Mouse (Mus musculus) stomach, embryonic 14.5 days (tissue): ENCODE data around the gene Uqcr11. TPM values are rescaled to one million over a fixed set of nuclear protein-coding genes. Genes with fewer than 3 reads are reported as not detected.

Experiments used
- ATAC-seq: fragments of 200-750 bp; cut with Nextera tagmentation; 2 replicates; pipeline ENCODE4 v1.8.0; 2017; ENCODE audit warnings: low read depth, moderate TSS enrichment; ENCODE audit not compliant: insufficient number of reproducible peaks, insufficient read depth, low FRiP score
- H3K27ac ChIP-seq: fragments of 300-500 bp; sonication (generic); 2 replicates; pipeline ENCODE4 v1.5.1; 2014; ENCODE audit warnings: mild to moderate bottlenecking, low read length, moderate library complexity, mixed read lengths
- H3K27me3 ChIP-seq: fragments of 300-500 bp; sonication (generic); 2 replicates; pipeline ENCODE4 v1.6.1; 2014; ENCODE audit warnings: low read length, control low read depth, mixed read lengths; ENCODE audit not compliant: control insufficient read depth, insufficient read depth
- H3K36me3 ChIP-seq: fragments of 300-500 bp; sonication (generic); 2 replicates; pipeline ENCODE4 v1.6.1; 2014; ENCODE audit warnings: mild to moderate bottlenecking, control low read depth, low read length, moderate library complexity, mixed read lengths; ENCODE audit not compliant: control insufficient read depth, insufficient read depth
- H3K4me1 ChIP-seq: fragments of 300-500 bp; sonication (generic); 2 replicates; pipeline ENCODE4 v1.6.1; 2014; ENCODE audit warnings: low read length, control low read depth, mixed read lengths; ENCODE audit not compliant: control insufficient read depth, insufficient read depth
- H3K4me2 ChIP-seq: fragments of 300-500 bp; sonication (generic); replicated peaks from 2 replicates; pipeline ENCODE4 v1.6.1; 2014; ENCODE audit warnings: low read depth, low read length, control low read depth
- H3K4me3 ChIP-seq: fragments of 300-500 bp; sonication (generic); 2 replicates; pipeline ENCODE4 v1.5.1; 2014; ENCODE audit warnings: low read depth, low read length, control low read depth
- H3K9ac ChIP-seq: fragments of 300-500 bp; sonication (generic); replicated peaks from 2 replicates; pipeline ENCODE4 v1.6.1; 2014; ENCODE audit warnings: low read depth, mild to moderate bottlenecking, control low read depth, low read length, moderate library complexity, mixed read lengths
- H3K9me3 ChIP-seq: fragments of 300-500 bp; sonication (generic); 2 replicates; pipeline ENCODE4 v1.6.1; 2016; ENCODE audit warnings: low read depth, low read length, control low read depth; ENCODE audit not compliant: control insufficient read depth
- WGBS: fragments of 180-500 bp; shearing (Covaris S2); extraction: QIAGEN DNeasy Blood & Tissue Kit; methylation state at CpG from one replicate; pipeline ENCODE4 v1.1.7; 2014; 5-methylcytosine and 5-hydroxymethylcytosine counted together
- polyA plus RNA-seq: library from polyadenylated mRNA; unstranded; fragments of >200 nt; fragmentation: Nextera tagmentation; extraction: Ambion mirVana; gene quantifications from 2 replicates; pipeline ENCODE4 v1.2.1, GENCODE M21; 2014

The Uqcr11 gene
- polyA plus RNA-seq, 1 experiment from 2014 or later = 784 TPM

DNA sequence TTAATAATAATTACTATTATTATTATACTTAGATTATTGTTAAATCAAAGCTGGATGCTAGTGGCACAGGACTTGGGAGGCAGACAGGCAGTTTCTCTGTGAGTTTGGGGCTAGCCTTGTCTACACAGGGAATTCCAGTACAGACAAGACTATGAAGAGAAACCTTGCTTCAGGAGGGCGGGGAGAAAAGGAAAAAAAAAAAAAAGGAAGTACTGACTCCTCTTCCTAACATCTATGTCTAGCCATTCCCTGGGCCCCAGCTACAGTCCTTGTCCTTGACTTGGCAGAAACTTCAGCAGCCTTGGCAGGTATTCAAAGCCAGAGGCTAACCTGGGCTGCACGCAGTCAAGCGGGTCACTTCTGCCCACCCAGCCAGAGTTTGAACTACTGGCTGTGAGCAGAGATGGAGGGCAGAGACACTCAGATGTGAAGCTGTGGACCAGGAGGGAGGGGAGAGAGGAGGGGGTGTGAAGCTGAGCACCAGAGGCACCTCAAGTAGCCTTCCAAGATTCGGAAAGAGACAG lies 17.4 kb downstream of the Uqcr11 start:
- Histone ChIP-seq H3K4me3 (no peak overlapping the region), H3K27me3 (no peaks in the 10 kb centered on the region), H3K4me1 (peaks cover 16% of the 10 kb centered on the region), H3K9me3 (no peaks in the 10 kb centered on the region), H3K4me2 (no peak overlapping the region), H3K36me3 (peaks cover 48% of the 10 kb centered on the region), H3K9ac (no peak overlapping the region), H3K27ac (no peak overlapping the region)
- 62% methylated on average over 4 of the region's 4 CpGs for WGBS
- no peak for ATAC-seq

DNA sequence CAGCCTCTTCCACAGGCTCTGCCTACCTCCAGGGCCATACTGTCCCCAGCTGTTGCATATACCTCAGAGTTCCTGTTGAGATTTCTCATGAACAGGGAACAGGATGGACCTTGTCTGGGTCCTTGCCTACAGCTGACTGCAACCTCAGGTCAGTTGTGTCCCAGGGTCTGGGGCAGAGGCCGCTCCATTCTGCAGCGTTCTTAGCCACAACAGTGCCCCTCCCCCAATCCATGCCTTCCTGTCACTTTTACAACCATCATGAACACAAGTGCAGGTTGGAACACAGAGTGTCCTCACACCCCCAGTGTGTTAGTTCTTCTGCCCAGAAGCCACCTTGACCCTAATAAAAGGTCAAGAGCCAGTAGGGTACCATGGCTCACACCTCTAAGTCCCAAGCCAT lies 17.9 kb downstream of the Uqcr11 start:
- H3K36me3 ChIP-seq = peaks cover 43% of the 10 kb centered on the region
- WGBS = 19% methylated on average over 2 of the region's 2 CpGs
- no peak for ATAC-seq

GRCm38 (mm10) chr10:80387522-80387959 lies 19.1 kb downstream of the Uqcr11 start, which contains the start of gene Mex3d:
TSS of gene Mex3d (minus strand) at chr10:80387659.
- 2% methylated on average over 15 of the region's 61 CpGs for WGBS
- Histone ChIP-seq H3K36me3 (peaks cover 41% of the 10 kb centered on the region), H3K27ac (peak within 1 kb of the TSS; percentile 88), H3K9me3 (no peaks in the 10 kb centered on the region), H3K27me3 (no peaks in the 10 kb centered on the region), H3K9ac (peak within 1 kb of the TSS; percentile 96), H3K4me2 (peak within 1 kb of the TSS; percentile 92), H3K4me1 (peaks cover 17% of the 10 kb centered on the region), H3K4me3 (peak within 1 kb of the TSS; percentile 87)
- peak; percentile 46; the same call in 1 of the 2 replicates for ATAC-seq

More for the DNA sequence above, 17.9 kb downstream of the Uqcr11 start:
- Histone ChIP-seq H3K4me3 (no peak overlapping the region), H3K27me3 (no peaks in the 10 kb centered on the region), H3K4me2 (no peak overlapping the region), H3K9me3 (no peaks in the 10 kb centered on the region), H3K27ac (no peak overlapping the region), H3K9ac (no peak overlapping the region), H3K4me1 (peaks cover 17% of the 10 kb centered on the region)

- H3K9ac ChIP-seq = peak overlapping the region; percentile 96
- ATAC-seq = no peak
- WGBS = under 1% methylated on average over 93 of the region's 94 CpGs
- peak overlapping the region; percentile 87 for H3K4me3 ChIP-seq
- H3K36me3 ChIP-seq = peaks cover 40% of the 10 kb centered on the region
- peaks cover 17% of the 10 kb centered on the region for H3K4me1 ChIP-seq
- H3K27me3 ChIP-seq = no peaks in the 10 kb centered on the region
- H3K27ac ChIP-seq = peak overlapping the region; percentile 88
- no peaks in the 10 kb centered on the region for H3K9me3 ChIP-seq
- peak overlapping the region; percentile 88 for H3K4me2 ChIP-seq
These were observed 19.7 kb downstream of the Uqcr11 start for GRCm38 (mm10) chr10:80386735-80387471.

DNA sequence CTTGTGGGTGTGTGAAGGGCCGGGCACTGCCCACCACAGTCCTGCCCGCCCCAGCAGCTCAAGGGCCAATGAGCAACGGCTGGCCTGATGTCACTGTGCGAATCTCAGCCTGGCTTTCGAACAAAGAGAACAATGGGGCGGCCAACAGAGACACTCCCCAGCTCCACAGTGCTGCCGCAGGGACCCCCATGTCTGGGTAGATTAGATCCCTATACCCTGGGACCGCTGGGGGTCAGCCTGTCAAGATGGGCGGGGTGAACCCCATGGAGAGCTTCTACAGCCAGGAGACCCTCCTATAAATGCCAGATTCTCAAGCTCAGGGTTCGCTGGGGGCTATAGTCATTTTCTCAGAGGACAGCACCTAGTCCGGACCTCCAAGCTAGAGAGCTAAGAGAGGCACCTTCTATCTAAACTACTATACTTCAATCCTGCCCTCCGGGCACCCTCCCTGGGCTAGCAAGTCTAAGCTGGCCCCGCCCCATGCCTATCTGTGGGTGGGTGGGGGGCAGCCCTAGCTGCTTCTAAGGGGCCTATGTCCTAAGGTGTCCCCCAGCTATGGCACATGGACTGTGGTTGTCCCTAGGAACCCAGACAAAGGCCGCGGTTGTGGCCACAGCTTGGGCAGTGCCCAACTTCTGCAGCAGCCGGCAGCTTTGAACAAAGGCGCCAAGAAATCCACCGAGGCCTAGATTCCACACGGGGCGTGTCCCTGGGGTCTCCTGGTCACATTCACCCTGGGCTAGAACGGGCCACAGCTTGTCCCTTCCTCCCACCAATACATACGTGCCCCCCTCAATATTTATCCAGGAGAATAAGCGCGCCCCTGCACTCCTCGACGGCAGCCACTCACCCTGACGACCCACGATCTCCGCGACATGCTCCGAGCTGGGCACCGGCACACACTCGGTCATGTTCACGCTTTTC lies 20.6 kb downstream of the Uqcr11 start:
- Histone ChIP-seq H3K9me3 (no peaks in the 10 kb centered on the region), H3K4me1 (peaks cover 17% of the 10 kb centered on the region), H3K27me3 (no peaks in the 10 kb centered on the region), H3K36me3 (peaks cover 40% of the 10 kb centered on the region), H3K4me2 (peak overlapping the region; percentile 88), H3K4me3 (peak overlapping the region; percentile 87), H3K27ac (peak overlapping the region; percentile 88), H3K9ac (peak overlapping the region; percentile 96)
- ATAC-seq = peak; percentile 64
- WGBS = 2% methylated on average over 34 of the region's 34 CpGs

DNA sequence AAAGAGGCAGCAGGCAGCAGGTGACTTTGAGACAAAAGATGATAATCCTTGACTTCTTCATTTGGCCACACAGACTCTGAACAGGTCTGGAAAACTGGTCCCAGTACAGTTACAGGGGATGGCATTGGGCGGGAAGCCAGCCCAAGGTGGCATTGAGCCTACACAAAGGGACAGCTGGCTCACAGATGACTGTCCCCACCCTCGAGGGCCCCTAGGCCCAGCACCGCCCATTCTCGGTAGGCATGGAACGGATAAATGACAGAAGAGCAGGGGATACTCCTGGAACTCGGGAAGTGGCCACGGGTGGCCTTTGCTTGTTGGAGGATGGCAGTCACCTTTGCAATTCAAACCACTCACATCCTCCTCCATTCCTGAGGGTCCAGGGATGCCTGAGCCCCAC lies 21.3 kb downstream of the Uqcr11 start:
- no peaks in the 10 kb centered on the region for H3K9me3 ChIP-seq
- H3K4me2 ChIP-seq = peak overlapping the region; percentile 88
- H3K27ac ChIP-seq = peak overlapping the region; percentile 88
- peaks cover 41% of the 10 kb centered on the region for H3K36me3 ChIP-seq
- peak overlapping the region; percentile 87 for H3K4me3 ChIP-seq
- H3K4me1 ChIP-seq = peaks cover 17% of the 10 kb centered on the region
- ATAC-seq = no peak
- no peaks in the 10 kb centered on the region for H3K27me3 ChIP-seq
- peak overlapping the region; percentile 96 for H3K9ac ChIP-seq
- 18% methylated on average over 7 of the region's 7 CpGs for WGBS

GRCm38 (mm10) chr10:80384709-80385108 lies 21.9 kb downstream of the Uqcr11 start:
- H3K27ac ChIP-seq = no peak overlapping the region
- no peak overlapping the region for H3K9ac ChIP-seq
- no peak for ATAC-seq

GRCm38 (mm10) chr10:80384115-80384639 lies 22.5 kb downstream of the Uqcr11 start:
- Histone ChIP-seq H3K4me3 (no peak overlapping the region), H3K9ac (no peak overlapping the region), H3K36me3 (peaks cover 42% of the 10 kb centered on the region), H3K27me3 (no peaks in the 10 kb centered on the region), H3K4me1 (peaks cover 17% of the 10 kb centered on the region), H3K9me3 (no peaks in the 10 kb centered on the region), H3K4me2 (peak overlapping the region; percentile 88), H3K27ac (no peak overlapping the region)
- 86% methylated on average over 4 of the region's 4 CpGs for WGBS
- ATAC-seq = no peak

More at GRCm38 (mm10) chr10:80384709-80385108, 21.9 kb downstream of the Uqcr11 start:
- peaks cover 17% of the 10 kb centered on the region for H3K4me1 ChIP-seq
- no peaks in the 10 kb centered on the region for H3K27me3 ChIP-seq
- H3K4me3 ChIP-seq = peak overlapping the region; percentile 87; the same call in 1 of the 2 replicates
- peaks cover 41% of the 10 kb centered on the region for H3K36me3 ChIP-seq
- WGBS = 74% methylated on average over 7 of the region's 7 CpGs
- peak overlapping the region; percentile 88 for H3K4me2 ChIP-seq
- H3K9me3 ChIP-seq = no peaks in the 10 kb centered on the region
